Mouse (Mus musculus) ovary, adult 18-20 months (tissue): ENCODE measurements around the gene Fndc3b.
A peak's percentile ranks its signal among the peaks of the same experiment; 100 is the strongest.

Experiments
- DNase-seq: peaks from one replicate; pipeline ENCODE4 v3.0.0; 2022; ENCODE audit warnings: low spot score, mixed read lengths

The Fndc3b gene

GRCm38 (mm10) chr3:27466297-27466901 lies 244.7 kb downstream of the Fndc3b start:
- no peak for DNase-seq

- no peak for DNase-seq
Measured at GRCm38 (mm10) chr3:27463373-27463772, 247.7 kb downstream of the Fndc3b start.

DNA sequence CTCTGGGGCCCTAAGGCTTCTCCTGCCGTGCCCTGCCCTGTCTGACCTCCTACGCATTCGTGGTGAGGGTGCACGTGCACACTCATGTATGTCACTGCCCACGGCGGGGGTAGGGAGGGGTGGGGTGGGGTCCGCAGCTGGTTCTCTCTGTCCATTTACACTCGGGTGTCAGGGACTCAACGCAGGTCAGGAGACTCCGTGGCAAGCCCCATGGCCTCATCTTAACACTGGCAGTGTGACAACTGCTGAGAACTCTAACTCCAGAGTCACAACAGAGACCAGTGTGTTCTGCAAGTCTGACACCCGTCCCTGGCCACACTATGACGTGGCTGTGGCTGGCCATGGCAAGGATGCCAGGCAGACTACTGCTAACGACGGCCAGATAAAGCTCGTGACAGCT lies 248.2 kb downstream of the Fndc3b start:
- DNase-seq = no peak

DNA sequence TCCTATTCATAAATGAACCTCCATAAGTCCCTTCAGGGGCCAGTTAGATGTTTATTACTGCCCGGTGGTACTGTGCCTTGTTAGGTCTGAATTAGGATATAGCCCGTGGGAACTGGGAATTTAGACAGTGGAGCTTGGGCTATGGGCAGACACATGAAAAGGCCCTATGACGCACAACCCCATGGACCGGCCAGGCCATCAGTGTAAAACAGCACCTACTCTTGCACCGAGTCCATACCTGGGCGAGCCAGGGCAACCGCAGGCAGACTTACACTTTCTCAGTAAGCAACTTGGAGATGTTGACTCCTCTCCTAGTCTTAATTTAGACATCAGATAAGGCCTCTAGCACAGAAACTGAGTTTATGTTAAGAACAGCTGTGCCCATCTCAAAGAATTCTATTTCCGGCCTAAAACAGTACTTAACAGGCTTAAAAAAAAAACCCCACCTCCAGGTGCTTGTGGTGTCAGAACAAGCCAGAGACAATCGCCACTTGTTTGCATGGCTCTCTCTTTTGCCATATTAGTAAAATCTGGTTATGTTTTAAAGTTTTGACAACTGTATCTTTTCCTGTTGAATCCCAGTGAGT lies 248.7 kb downstream of the Fndc3b start:
- no peak for DNase-seq

GRCm38 (mm10) chr3:27461861-27462260 lies 249.2 kb downstream of the Fndc3b start:
- DNase-seq = no peak

DNA sequence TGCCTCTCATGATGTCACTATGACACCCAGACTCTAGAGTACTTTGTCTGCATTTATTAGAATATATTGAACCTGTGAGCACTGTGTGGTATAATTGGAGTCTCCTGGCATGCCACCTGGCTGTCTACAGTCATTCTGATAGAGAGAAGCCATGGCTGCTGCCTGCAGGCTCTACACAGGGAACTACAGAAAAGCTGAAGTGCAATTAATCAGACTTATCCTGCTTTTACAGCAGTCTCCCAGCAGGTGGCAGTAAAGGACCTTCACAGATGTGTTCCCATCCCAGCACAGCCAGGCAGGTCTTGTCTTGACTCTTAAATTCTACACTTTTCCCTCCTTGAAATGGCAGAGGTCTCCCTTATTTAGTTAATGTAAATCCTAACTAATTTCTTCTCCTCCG lies 250.1 kb downstream of the Fndc3b start:
- peak; percentile 26 for DNase-seq

GRCm38 (mm10) chr3:27458416-27458815 lies 252.7 kb downstream of the Fndc3b start:
- no peak for DNase-seq

DNA sequence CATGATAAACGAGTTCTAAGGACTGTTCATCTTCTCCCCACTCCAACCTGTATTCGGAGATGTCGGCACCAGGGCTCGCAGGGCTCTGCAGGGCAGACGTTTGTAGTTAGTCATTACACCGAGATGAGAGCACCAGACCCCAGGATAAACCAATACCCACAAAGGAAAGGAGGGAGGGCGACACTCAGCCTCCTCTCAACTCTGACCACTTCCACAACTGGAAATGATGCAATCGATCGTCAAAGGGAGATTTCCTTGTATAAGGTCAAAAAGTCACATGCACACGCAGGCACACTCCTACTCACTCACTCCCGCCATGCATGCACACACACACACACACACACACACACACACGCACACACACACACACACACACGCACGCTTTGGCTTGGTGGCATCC lies 254.6 kb downstream of the Fndc3b start:
- DNase-seq = no peak

DNA sequence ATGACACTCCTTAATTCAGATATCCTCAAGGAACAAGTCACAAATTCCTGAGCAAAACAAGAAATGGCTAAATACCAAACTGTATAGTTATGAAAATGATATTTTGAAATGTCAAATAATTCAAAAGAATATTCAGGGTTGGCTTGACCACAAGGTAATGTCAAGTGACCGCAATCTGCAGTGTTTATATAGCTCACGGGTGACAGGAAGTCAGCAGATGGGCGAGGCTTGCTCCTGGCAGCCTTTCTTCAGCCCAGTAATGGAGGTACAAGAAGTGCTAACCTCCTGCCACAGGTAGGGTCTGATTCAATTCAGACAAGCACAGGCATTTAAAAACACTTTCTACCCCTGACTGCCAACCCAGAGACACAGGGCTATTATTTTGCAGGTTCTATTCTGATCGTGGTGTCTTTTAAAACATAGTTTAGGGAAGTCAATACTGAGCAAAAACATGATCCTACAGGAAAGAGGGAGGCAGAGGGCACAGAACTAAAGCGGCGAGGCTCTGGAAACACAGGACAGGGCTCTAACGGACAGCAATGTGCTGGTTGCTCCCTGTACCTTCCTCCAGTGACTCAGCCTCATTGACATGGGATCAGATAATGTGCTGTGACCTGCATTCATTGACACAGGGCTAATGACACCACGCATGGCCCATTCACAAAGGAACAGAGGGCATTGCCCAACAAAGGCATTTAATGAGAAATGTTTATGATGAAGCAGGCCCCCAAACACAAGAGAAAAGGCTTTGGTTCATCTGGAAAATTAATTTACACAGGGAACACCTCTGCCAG lies 256.5 kb downstream of the Fndc3b start:
- no peak for DNase-seq

GRCm38 (mm10) chr3:27453453-27454098 lies 257.5 kb downstream of the Fndc3b start:
- DNase-seq = no peak

DNA sequence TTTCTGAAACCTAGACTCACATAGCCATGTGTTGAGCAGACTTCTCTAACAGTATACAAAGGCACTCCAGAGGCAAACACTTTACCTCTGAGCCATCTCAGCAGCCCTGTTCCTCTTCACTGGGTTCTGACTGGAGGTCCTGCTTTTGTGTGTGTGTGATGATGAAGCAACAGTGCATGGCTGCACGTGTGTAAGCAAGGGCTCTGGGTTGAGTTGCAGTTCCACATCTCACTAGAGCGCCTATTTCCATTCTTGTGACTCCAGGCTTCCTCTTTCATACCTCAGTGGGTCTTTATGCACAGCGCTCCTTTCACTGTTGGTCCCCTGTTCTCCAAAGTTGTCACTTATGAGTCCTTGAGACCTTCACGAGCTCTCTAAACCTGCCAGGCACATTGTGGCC lies 261.7 kb downstream of the Fndc3b start:
- DNase-seq = no peak

- no peak for DNase-seq
Measured at GRCm38 (mm10) chr3:27448367-27448766, 262.7 kb downstream of the Fndc3b start.

- DNase-seq = no peak
Measured at GRCm38 (mm10) chr3:27439704-27440103, 271.4 kb downstream of the Fndc3b start.

DNA sequence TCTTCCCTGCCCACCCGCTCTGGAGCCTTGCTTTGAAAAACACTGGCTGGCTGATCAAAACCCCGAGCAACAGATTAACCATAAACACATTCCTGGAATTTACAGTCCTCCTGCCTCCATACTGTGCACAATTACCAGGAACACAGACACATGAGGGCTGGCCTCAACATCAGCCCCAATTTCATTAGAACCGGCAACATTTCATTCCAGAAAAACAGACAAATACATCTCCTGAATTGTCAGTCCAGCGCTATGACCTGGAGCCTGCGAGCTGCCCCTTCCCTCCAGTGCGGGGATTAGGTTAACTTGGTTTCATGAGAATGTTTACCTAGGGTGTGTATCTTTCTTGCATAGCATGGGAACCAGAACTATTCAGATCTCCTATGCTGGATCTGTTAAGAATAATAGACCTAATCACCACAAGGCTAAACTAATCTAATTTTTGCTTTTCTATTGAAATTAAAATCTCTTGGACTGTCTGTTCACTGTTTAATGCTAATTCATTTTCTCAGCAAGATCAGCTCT lies 275.9 kb downstream of the Fndc3b start:
- no peak for DNase-seq

DNA sequence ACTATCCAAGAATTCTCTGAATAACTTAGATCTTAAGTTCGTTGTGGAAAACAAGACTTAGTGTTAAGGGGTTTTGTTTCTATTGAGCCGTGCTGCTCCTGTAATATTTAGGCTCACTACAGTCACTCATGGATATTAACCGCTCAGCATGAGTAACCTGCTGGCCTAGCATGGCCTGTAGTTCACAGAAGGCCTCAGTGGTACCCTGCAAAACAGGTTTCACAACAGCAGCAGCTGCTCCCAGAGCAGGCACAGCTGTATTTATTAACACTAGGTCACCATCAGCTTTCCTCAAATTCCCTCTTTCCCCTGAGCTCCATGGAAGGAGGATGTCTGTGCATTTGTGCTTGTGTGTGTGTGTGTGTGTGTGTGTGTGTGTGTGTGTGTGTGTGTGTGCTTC lies 278.1 kb downstream of the Fndc3b start:
- DNase-seq = no peak

- DNase-seq = peak; percentile 25
Measured at GRCm38 (mm10) chr3:27430621-27431263, 280.4 kb downstream of the Fndc3b start.

DNA sequence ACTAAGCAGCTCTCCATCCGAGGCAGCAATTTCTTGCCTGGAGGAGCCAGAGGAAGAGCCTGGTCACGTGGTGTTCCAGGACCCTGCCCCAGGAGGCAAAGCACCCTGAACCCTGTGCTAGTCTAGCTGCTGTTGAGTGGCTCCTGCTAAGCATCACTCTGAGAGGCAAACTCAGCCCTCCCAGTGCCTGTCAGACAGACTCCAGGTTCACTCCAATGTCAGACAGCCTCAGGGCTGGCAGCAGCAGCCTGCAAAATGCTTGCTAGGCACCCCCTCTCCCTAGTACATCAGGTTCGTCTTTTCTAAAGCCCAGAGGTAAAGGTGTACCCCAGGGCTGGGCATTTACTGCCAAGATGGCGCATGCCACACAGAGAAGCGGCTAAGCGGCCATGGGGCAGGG lies 283.7 kb downstream of the Fndc3b start:
- DNase-seq = no peak

- no peak for DNase-seq
Measured at GRCm38 (mm10) chr3:27424049-27424667, 286.9 kb downstream of the Fndc3b start.

GRCm38 (mm10) chr3:27422521-27422920 lies 288.6 kb downstream of the Fndc3b start:
- DNase-seq = no peak

- DNase-seq = no peak
Measured at GRCm38 (mm10) chr3:27421980-27422379, 289.1 kb downstream of the Fndc3b start.

DNA sequence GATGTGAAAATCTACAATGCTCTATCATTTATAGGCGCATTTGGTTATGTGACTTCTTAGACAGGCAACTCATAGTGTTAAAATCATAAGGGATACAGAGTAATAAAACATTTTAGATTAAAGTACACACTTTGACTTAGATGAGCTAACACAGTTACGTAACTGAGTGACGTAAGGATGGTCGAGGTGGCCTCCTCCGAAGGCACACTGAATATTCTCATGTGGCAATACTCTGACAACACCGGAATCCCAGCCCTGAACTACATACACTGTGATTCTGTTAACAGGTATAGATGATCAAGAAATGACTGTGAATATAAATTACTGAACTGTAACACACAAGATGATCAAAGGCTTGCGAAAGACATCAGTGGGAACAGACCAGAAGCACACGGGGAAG lies 292.5 kb downstream of the Fndc3b start:
- no peak for DNase-seq

DNA sequence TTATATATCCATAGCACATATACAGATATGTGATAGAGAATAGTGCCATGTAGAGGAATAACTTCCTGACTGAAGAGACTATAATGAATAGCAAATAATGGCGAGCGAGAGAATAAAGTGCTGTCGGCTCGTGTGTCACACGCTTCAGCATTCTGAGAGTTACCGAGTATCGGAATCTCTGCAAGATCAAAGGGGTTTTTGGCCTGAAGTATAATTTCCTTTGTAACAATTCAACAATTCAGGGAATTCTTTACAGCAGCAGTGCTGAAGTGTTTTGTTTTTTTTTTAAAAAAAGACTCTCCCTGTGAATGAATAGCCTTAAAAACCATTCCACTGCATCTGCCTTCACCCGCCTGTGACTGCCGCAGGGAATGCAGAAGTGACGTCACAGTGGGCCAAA lies 294.3 kb downstream of the Fndc3b start:
- DNase-seq = no peak
